Mouse (Mus musculus): ENCODE results near the gene Tmem89. TPM values are rescaled to one million over a fixed set of nuclear protein-coding genes. Genes with fewer than 3 reads are reported as not detected.

Tmem89 gene
- polyA plus RNA-seq, 1 experiment from 2014 or later = not detected

GRCm38 (mm10) chr9:108949967-108950728 is 35.7 kb downstream of the Tmem89 start:
- ATAC-seq (replicated peaks; ENCODE audit: low FRiP score) = no peak
- H3K27ac ChIP-seq = peak overlapping the region; percentile 86
- H3K4me1 ChIP-seq = peaks cover 37% of the 10 kb centered on the region
- peaks cover 16% of the 10 kb centered on the region for H3K27me3 ChIP-seq
- no peak overlapping the region for H3K4me2 ChIP-seq
- 87% methylated on average over 9 of the region's 9 CpGs for WGBS
- H3K36me3 ChIP-seq = peaks cover 62% of the 10 kb centered on the region
- H3K9ac ChIP-seq = no peak overlapping the region
- no peaks in the 10 kb centered on the region for H3K9me3 ChIP-seq (replicated peaks)
- no peak overlapping the region for H3K4me3 ChIP-seq (replicated peaks)

- ATAC-seq (replicated peaks; ENCODE audit: low FRiP score) = no peak
- Histone ChIP-seq H3K27me3 (peaks cover 16% of the 10 kb centered on the region), H3K9me3 (replicated peaks) (no peaks in the 10 kb centered on the region), H3K4me2 (peak within 1 kb of the TSS; percentile 55), H3K9ac (no peak within 1 kb of the TSS), H3K36me3 (peaks cover 31% of the 10 kb centered on the region), H3K27ac (no peak within 1 kb of the TSS), H3K4me1 (peaks cover 35% of the 10 kb centered on the region), H3K4me3 (replicated peaks) (peak within 1 kb of the TSS; percentile 32)
- 12% methylated on average over 15 of the region's 15 CpGs for WGBS
These were observed 38.7 kb downstream of the Tmem89 start, which contains the start of gene Col7a1 for GRCm38 (mm10) chr9:108953081-108953636. TSS of gene Col7a1 (plus strand) at chr9:108953586.

GRCm38 (mm10) chr9:108955241-108955640 is 40.8 kb downstream of the Tmem89 start:
- WGBS = 82% methylated on average over 11 of the region's 11 CpGs

GRCm38 (mm10) chr9:108955846-108956245 is 41.4 kb downstream of the Tmem89 start:
- WGBS = 81% methylated on average over 11 of the region's 11 CpGs
- Histone ChIP-seq H3K36me3 (peaks cover 5% of the 10 kb centered on the region; the same call in 1 of the 2 replicates), H3K27ac (no peak overlapping the region), H3K4me1 (peaks cover 18% of the 10 kb centered on the region), H3K4me2 (no peak overlapping the region), H3K4me3 (replicated peaks) (no peak overlapping the region), H3K27me3 (peaks cover 16% of the 10 kb centered on the region), H3K9ac (no peak overlapping the region), H3K9me3 (replicated peaks) (no peaks in the 10 kb centered on the region)
- ATAC-seq (replicated peaks; ENCODE audit: low FRiP score) = no peak

More at GRCm38 (mm10) chr9:108955241-108955640, 40.8 kb downstream of the Tmem89 start:
- no peak for ATAC-seq (replicated peaks; ENCODE audit: low FRiP score)
- no peak overlapping the region for H3K4me3 ChIP-seq (replicated peaks)
- peaks cover 16% of the 10 kb centered on the region for H3K27me3 ChIP-seq
- no peaks in the 10 kb centered on the region for H3K9me3 ChIP-seq (replicated peaks)
- no peak overlapping the region for H3K9ac ChIP-seq
- H3K4me1 ChIP-seq = peaks cover 18% of the 10 kb centered on the region
- no peak overlapping the region for H3K4me2 ChIP-seq
- peaks cover 11% of the 10 kb centered on the region for H3K36me3 ChIP-seq
- H3K27ac ChIP-seq = no peak overlapping the region

- no peak overlapping the region for H3K4me2 ChIP-seq
- no peak for ATAC-seq (replicated peaks; ENCODE audit: low FRiP score)
- 76% methylated on average over 3 of the region's 3 CpGs for WGBS
- no peaks in the 10 kb centered on the region for H3K36me3 ChIP-seq
- no peaks in the 10 kb centered on the region for H3K9me3 ChIP-seq (replicated peaks)
- no peak overlapping the region for H3K9ac ChIP-seq
- no peaks in the 10 kb centered on the region for H3K4me1 ChIP-seq
- no peaks in the 10 kb centered on the region for H3K27me3 ChIP-seq
- H3K4me3 ChIP-seq (replicated peaks) = no peak overlapping the region
- no peak overlapping the region for H3K27ac ChIP-seq
These were observed 49.2 kb downstream of the Tmem89 start for GRCm38 (mm10) chr9:108963577-108963976.

GRCm38 (mm10) chr9:108964338-108964737 is 49.9 kb downstream of the Tmem89 start:
- no peak for ATAC-seq (replicated peaks; ENCODE audit: low FRiP score)
- no peak overlapping the region for H3K9ac ChIP-seq
- no peak overlapping the region for H3K4me2 ChIP-seq
- H3K27ac ChIP-seq = no peak overlapping the region
- no peak overlapping the region for H3K4me3 ChIP-seq (replicated peaks)
- H3K4me1 ChIP-seq = no peaks in the 10 kb centered on the region
- WGBS = 78% methylated on average over 6 of the region's 6 CpGs
- H3K27me3 ChIP-seq = no peaks in the 10 kb centered on the region
- no peaks in the 10 kb centered on the region for H3K36me3 ChIP-seq
- no peaks in the 10 kb centered on the region for H3K9me3 ChIP-seq (replicated peaks)

Other genes starting within 250 kb of the Tmem89 start
- gene Prkar2a, start 225.3 kb upstream of the Tmem89 start, polyA plus RNA-seq (2015; fragmentation: Nextera tagmentation; extraction: Ambion mirVana) = 25.5 and 27.6 TPM in 2 replicates
- 96.4 and 106 TPM in 2 replicates for gene Ip6k2, start 130.8 kb upstream of the Tmem89 start, polyA plus RNA-seq (2015; fragmentation: Nextera tagmentation; extraction: Ambion mirVana)
- gene Nckipsd, start 106.3 kb upstream of the Tmem89 start, polyA plus RNA-seq (2015; fragmentation: Nextera tagmentation; extraction: Ambion mirVana) = 12.0 and 16.3 TPM in 2 replicates
- 0.13 and 0.26 TPM in 2 replicates for gene Celsr3, start 88.3 kb upstream of the Tmem89 start, polyA plus RNA-seq (2015; fragmentation: Nextera tagmentation; extraction: Ambion mirVana)
- gene Slc26a6, start 61.3 kb upstream of the Tmem89 start, polyA plus RNA-seq (2015; fragmentation: Nextera tagmentation; extraction: Ambion mirVana) = 11.3 and 15.2 TPM in 2 replicates
- 513 and 523 TPM in 2 replicates for gene Uqcrc1, start 22.0 kb downstream of the Tmem89 start, polyA plus RNA-seq (2015; fragmentation: Nextera tagmentation; extraction: Ambion mirVana)
- gene Col7a1, start 39.0 kb downstream of the Tmem89 start, polyA plus RNA-seq (2015; fragmentation: Nextera tagmentation; extraction: Ambion mirVana) = 2.1 and 3.5 TPM in 2 replicates
- gene Ucn2, start 71.4 kb downstream of the Tmem89 start, polyA plus RNA-seq (2015; fragmentation: Nextera tagmentation; extraction: Ambion mirVana) = 0.14 and 0.18 TPM in 2 replicates
- 8.7 and 10.6 TPM in 2 replicates for gene Pfkfb4, start 77.2 kb downstream of the Tmem89 start, polyA plus RNA-seq (2015; fragmentation: Nextera tagmentation; extraction: Ambion mirVana)
- gene Shisa5, start 123.9 kb downstream of the Tmem89 start, polyA plus RNA-seq (2015; fragmentation: Nextera tagmentation; extraction: Ambion mirVana) = 81.7 and 95.6 TPM in 2 replicates
- gene Trex1, start 145.1 kb downstream of the Tmem89 start, polyA plus RNA-seq (2015; fragmentation: Nextera tagmentation; extraction: Ambion mirVana) = 11.1 and 13.8 TPM in 2 replicates
- gene Atrip, start 159.5 kb downstream of the Tmem89 start, polyA plus RNA-seq (2015; fragmentation: Nextera tagmentation; extraction: Ambion mirVana) = 26.3 and 27.0 TPM in 2 replicates
- gene Ccdc51, start 167.9 kb downstream of the Tmem89 start, polyA plus RNA-seq (2015; fragmentation: Nextera tagmentation; extraction: Ambion mirVana) = 12.9 and 13.6 TPM in 2 replicates
- gene Tma7, start 168.0 kb downstream of the Tmem89 start, polyA plus RNA-seq (2015; fragmentation: Nextera tagmentation; extraction: Ambion mirVana) = 616 and 693 TPM in 2 replicates
- gene Plxnb1, start 180.8 kb downstream of the Tmem89 start, polyA plus RNA-seq (2015; fragmentation: Nextera tagmentation; extraction: Ambion mirVana) = 15.2 and 19.4 TPM in 2 replicates
- not detected in 2 replicates for gene Fbxw21, start 247.4 kb downstream of the Tmem89 start, polyA plus RNA-seq (2015; fragmentation: Nextera tagmentation; extraction: Ambion mirVana)

Measured in kidney, embryonic 15.5 days (tissue).